Mouse (Mus musculus): Measurements from ENCODE around the gene Paqr8.

DNA sequence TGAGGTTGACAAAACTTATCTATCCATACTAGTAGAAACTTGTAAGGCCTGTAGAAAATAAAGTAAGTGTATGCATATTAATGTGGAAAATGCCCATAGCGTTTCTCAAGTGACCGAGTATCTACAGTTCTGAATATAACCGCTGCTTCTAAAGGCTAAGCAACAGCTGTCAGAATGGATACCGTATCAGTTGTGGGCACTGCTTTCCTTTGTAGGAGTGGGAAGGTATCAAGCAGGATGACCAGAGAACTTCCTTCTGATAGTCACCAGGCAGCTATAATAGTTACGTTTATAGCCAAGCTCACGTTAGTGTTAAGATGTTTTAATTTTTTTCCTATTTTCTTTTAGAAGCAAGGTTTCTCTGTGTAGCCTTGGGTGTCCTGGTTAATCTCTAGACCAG is 83.0 kb downstream of the Paqr8 start:
- TF ChIP-seq GATA1 (IDR thresholded peaks at IDR 0.05; ENCODE audit: borderline replicate concordance, low read length) (no peak), FLI1 (IDR thresholded peaks at IDR 0.05; ENCODE audit: low read length) (no peak)
